Mouse (Mus musculus) megakaryocyte, embryonic 14.5 days (primary cell): ENCODE results near the gene Egln2. TPM values are rescaled to one million over a fixed set of nuclear protein-coding genes. Genes with fewer than 3 reads are reported as not detected.
A peak's percentile ranks its signal among the peaks of the same experiment; 100 is the strongest.

Experiments
- H3K27me3 ChIP-seq: replicated peaks from 2 replicates; pipeline ENCODE3; 2012; ENCODE audit warnings: inconsistent platforms
- H3K36me3 ChIP-seq: replicated peaks from 2 replicates; pipeline ENCODE3; 2012; ENCODE audit warnings: low read length, inconsistent platforms, mixed read lengths
- H3K4me1 ChIP-seq: 2 replicates; pipeline ENCODE4 v1.6.1; 2012; ENCODE audit warnings: inconsistent platforms
- H3K4me3 ChIP-seq: replicated peaks from 2 replicates; pipeline ENCODE3; 2012; ENCODE audit warnings: moderate library complexity, mild to moderate bottlenecking, inconsistent platforms
- H3K9me3 ChIP-seq: 2 replicates; pipeline ENCODE4 v1.6.1; 2012; ENCODE audit warnings: inconsistent platforms
- FLI1 ChIP-seq: IDR thresholded peaks from 2 replicates; pipeline ENCODE4 v1.6.1; 2012; ENCODE audit warnings: low read length, inconsistent platforms, mixed read lengths
- GATA1 ChIP-seq: IDR thresholded peaks from 3 replicates; pipeline ENCODE4 v1.6.1; 2012; ENCODE audit warnings: mixed read lengths, low read length, inconsistent platforms, borderline replicate concordance
- polyA plus RNA-seq: library from polyadenylated mRNA; stranded (reverse); fragments of >175 nt; gene quantifications from 2 replicates; pipeline ENCODE4 v1.2.3, GENCODE M21; 2012; ENCODE audit warnings: low replicate concordance; ENCODE audit not compliant: insufficient read depth

Gene Egln2
- polyA plus RNA-seq, 1 experiment = 75.2 TPM

DNA sequence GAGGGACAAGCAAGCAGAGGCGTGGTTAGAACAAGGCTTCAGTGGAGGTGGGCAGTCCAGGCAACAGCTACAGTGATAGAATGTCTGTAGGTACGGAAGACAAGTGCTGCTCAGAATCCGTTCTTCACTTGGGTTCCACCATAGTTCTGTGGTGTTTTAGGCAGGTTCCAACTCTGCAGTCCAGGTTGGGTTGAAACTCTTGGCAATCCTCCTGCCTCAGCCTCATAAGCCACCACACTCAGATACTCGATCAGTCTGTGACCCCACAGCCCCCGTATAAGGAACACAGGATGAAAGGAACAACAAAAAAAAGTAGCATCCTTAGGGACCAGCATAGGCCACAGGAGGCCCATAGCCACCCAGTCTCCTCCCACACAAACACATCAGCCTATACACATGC, 25.8 kb upstream of the Egln2 start:
- Histone ChIP-seq H3K9me3 (no peaks in the 10 kb centered on the region), H3K4me3 (no peak overlapping the region), H3K4me1 (peaks cover 51% of the 10 kb centered on the region), H3K36me3 (peaks cover 76% of the 10 kb centered on the region), H3K27me3 (no peaks in the 10 kb centered on the region)
- TF ChIP-seq GATA1 (no peak), FLI1 (no peak)

DNA sequence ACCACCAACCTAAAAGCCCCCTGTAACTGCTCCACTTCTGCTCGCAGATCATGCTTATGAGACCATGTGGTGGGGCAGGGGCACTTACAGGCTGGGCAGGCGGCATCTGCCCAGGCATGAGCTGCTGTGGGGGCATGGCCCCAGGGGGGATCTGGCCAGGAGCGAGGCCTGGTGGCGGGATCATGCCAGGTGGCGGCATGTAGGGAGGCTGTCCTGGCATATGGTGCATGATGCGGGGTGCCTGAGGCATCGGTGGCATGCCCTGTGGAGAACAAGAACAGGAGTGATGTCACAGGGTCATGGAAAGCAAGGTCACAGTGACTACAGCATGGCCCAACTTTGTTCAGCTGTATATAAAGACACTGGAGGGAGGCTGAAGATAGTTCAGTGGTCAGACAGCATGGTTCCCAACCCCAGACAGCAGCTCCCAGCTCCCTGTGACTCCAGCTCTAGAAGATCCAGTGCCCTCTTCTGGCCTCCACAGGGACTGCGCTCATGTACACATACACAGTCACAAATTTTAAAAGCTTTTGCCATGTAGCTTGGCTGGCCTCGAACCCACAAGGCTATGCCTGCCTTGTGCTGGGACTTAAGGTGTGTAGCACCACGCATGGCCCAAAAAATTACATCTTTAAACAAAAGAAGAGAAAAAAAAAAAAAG, 22.8 kb upstream of the Egln2 start:
- peak overlapping the region; percentile 46 for H3K4me3 ChIP-seq
- H3K4me1 ChIP-seq = peaks cover 36% of the 10 kb centered on the region
- H3K27me3 ChIP-seq = no peaks in the 10 kb centered on the region
- TF ChIP-seq FLI1 (no peak), GATA1 (no peak)
- peaks cover 98% of the 10 kb centered on the region for H3K36me3 ChIP-seq
- H3K9me3 ChIP-seq = no peaks in the 10 kb centered on the region

DNA sequence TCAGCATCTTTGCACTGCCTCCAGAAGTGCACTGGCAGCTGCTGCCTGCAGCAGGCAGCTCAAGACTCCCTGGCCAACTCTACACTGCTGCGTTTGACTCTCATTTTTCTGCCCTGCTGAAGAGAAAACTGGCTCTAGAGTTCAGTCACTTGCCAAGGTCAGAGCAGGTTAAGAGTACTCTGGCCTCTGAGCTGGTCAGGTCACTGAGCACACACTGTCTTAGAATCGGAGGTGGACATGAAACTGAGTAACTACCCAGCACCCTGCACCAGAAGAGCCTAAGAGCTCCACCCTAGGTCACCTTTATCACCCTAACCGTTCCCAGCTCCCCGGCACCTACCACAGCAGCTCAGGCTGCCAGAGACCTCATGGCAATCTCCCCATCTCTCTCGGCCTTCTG, 19.4 kb upstream of the Egln2 start:
- no peak overlapping the region for H3K4me3 ChIP-seq
- no peaks in the 10 kb centered on the region for H3K9me3 ChIP-seq
- H3K4me1 ChIP-seq = peaks cover 14% of the 10 kb centered on the region
- TF ChIP-seq GATA1 = no peak
- no peak for TF ChIP-seq FLI1
- no peaks in the 10 kb centered on the region for H3K27me3 ChIP-seq
- peaks cover 77% of the 10 kb centered on the region for H3K36me3 ChIP-seq

DNA sequence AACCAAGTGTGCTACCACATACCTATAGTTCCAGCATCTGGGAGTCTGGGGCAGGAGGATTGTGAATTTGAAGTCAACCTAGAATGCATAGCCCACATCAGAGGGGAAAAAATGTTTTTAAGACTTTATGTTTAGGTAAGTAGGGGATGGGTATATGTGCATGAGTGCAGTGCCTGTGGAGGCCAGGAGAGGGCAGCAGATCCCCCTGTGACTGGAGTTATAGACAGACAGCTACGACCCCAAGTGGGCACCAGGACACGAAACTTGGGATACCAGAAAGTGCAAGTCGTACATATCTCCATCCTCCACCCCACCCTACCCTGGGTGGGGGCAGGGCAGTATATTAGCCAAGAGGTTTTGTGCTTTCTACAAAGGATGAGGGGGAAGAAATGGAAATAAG, 18.4 kb upstream of the Egln2 start:
- no peaks in the 10 kb centered on the region for H3K9me3 ChIP-seq
- peaks cover 67% of the 10 kb centered on the region for H3K36me3 ChIP-seq
- TF ChIP-seq FLI1 (no peak), GATA1 (no peak)
- H3K27me3 ChIP-seq = no peaks in the 10 kb centered on the region
- H3K4me3 ChIP-seq = no peak overlapping the region
- H3K4me1 ChIP-seq = peaks cover 24% of the 10 kb centered on the region

DNA sequence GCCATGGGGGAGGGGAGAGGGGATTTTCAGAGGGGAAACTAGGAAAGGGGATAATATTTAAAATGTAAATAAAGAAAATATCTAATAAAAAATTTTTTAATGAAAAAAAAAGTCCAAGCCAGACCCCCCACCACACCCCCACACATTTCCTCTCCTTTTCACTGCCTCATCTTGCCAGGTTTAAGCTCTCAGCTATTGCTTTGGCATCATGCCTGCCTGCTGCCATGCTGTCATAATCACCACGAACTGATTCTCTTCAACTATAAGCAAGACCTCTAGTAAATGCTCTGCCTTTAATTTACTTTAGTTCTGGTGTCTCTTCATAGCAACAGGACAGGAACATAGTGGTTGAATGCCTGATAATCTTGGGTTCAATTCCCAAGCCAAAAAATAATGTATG, 15.9 kb upstream of the Egln2 start:
- TF ChIP-seq GATA1 (no peak), FLI1 (no peak)
- Histone ChIP-seq H3K36me3 (peaks cover 42% of the 10 kb centered on the region), H3K9me3 (no peaks in the 10 kb centered on the region), H3K27me3 (no peaks in the 10 kb centered on the region), H3K4me1 (peaks cover 38% of the 10 kb centered on the region), H3K4me3 (no peak overlapping the region)

DNA sequence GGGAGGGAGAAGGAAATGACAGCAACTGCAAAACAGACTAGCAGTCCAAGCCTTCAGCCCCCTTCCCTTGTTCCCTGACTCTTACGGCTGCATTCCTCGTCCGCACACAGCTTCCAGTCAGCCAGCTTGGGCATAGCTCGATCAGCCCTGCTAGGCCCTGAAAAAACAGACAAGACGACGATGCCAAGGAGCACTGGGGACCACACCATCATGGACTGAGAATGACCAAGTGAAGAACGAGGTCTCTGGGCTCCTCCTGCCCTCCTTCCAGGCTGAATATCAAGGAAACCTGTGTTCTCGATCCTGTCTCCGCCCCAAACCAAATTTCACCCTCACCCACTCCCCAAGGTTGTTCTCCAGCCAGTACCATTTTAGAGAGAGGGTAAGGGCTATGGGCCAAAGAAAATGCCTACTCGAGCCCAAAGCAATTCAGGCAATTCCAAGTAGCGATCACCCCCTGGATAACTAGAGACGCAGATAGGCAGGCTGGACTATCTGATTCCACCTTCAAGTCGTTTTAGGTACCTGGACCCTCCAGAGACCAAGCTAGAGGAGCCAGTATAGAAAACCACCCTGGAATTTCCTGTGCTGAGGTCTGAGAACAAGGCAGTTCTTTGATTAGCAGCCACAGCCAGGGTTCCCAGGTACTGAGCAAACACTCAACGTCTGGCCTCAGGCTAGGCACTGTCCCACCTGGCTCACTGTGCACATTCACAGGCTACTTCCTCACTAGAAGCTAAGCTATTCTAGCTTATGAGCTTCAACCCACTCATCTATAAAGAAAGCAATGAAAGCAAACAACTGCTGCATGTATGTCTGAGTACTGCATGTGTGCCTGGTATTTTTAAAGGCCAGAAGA, 14.5 kb upstream of the Egln2 start, which contains the start of the genes Gm21983 and Mia:
TSS of gene Gm21983 (minus strand) at position 250 of the 859 bp plus-strand sequence.
TSS of gene Mia (minus strand) at position 321 of the 859 bp plus-strand sequence.
- H3K4me1 ChIP-seq = peaks cover 48% of the 10 kb centered on the region
- no peak within 1 kb of the TSS for H3K4me3 ChIP-seq
- H3K9me3 ChIP-seq = no peaks in the 10 kb centered on the region
- H3K36me3 ChIP-seq = peaks cover 28% of the 10 kb centered on the region
- TF ChIP-seq GATA1 = no peak
- no peak for TF ChIP-seq FLI1
- H3K27me3 ChIP-seq = no peaks in the 10 kb centered on the region

DNA sequence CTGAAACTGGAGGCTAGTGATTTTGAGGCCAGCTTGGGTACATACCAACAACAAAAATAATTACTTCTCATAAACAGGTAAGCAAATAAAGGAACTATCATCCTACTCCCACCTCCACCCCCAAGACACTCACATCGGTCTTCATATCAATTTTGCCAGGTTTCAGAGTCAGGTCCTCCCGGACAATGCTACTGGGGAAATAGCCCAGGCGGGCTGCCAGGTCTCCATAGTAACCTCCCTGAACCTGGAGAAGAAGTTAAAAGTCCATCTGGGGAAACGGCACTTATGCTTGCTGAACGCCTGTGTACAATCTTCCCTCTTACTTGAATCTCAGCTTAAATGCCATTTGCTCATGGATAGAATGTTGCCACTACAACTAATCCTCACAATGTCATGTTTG, 13.4 kb upstream of the Egln2 start:
- no peaks in the 10 kb centered on the region for H3K9me3 ChIP-seq
- H3K36me3 ChIP-seq = peaks cover 28% of the 10 kb centered on the region
- H3K4me1 ChIP-seq = peaks cover 51% of the 10 kb centered on the region
- H3K4me3 ChIP-seq = no peak overlapping the region
- TF ChIP-seq GATA1 = no peak
- no peak for TF ChIP-seq FLI1
- no peaks in the 10 kb centered on the region for H3K27me3 ChIP-seq

DNA sequence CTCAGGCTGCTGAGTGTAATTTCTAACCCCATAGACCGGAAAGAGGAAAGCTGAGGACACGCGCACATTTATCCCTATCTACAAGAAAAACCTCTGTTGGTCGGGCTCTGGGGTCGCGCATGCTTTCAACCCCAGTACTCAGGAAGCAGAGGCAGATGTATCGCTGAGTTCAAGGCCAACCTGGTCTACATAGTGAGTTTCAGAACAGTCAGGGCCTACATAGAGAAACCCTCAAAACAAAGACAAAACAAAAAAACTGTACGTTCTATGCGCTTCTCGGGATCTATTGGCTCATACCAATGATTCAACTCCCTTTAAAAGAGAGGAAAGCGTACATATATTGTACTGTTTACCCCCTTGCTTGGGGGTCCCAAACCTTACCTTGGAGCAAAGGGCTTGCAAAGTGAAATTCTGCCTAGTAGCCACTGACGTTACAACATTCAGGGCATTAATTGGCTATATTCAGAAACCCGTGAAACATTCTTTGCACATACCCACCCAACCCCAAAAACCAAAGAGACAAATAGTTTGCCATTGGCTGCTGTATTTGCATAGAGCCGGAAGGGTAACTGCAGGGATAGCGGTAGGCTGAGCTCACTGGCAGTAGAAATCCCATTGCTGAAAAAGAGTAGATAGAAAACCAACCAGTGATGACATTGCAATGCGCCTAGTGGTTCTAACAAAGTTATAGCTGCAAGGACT, 12.8 kb upstream of the Egln2 start:
- Histone ChIP-seq H3K9me3 (no peaks in the 10 kb centered on the region), H3K4me3 (peak overlapping the region; percentile 96), H3K4me1 (peaks cover 57% of the 10 kb centered on the region), H3K27me3 (no peaks in the 10 kb centered on the region), H3K36me3 (peaks cover 28% of the 10 kb centered on the region)
- no peak for TF ChIP-seq FLI1
- TF ChIP-seq GATA1 = no peak

DNA sequence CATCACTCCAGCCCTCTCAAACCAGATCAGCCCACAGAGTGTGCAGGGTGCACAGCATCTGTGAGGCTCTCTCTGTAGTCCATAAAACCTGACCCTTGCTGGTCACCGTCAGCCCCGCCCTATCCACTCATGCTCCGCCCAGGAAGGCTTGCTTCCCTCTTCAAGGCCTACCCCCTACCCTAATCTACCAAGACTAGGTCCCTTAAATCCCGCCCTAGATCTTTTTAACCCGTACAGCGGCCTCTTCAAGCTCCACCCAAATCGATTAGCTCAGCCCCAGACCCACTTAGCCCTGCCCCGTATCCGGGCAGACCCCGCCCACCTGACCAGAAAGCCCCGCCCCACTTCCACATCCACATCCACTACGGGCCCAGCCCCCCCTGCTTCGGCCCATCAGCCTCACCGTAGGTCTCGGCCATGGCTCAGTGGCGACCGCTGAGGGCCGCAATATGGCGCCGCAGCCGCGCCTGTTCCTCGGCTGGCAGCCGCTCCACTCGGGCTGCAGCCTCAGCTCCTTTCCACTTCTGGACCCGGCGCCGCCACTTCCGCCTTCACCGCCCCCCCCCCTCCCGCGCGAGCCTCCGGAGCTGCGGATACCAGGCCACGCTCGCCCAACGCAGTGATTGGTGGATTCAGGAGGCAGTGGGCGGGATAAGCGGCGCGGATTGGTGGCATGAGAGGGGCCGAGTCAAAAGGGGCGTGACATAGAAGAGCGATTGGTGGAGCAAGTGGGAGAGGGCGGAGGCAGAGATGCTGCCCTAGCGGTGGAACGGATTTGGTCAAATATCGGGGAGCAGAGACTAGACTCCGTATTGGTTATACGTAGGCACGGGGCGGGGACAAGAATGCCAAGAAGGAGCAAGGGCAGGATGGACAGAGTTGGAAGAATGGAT, 12.0 kb upstream of the Egln2 start, which contains the start of gene Rab4b:
TSS of gene Rab4b (minus strand) at position 573 of the 893 bp plus-strand sequence.
- peak; percentile 20; the same call in 1 of the 2 replicates for TF ChIP-seq FLI1
- TF ChIP-seq GATA1 = no peak
- Histone ChIP-seq H3K9me3 (no peaks in the 10 kb centered on the region), H3K27me3 (no peaks in the 10 kb centered on the region), H3K4me1 (peaks cover 64% of the 10 kb centered on the region), H3K4me3 (peak within 1 kb of the TSS; percentile 96), H3K36me3 (peaks cover 32% of the 10 kb centered on the region)
